Mouse (Mus musculus) central nervous system, embryonic 11.5 days (tissue): ENCODE data around the gene Lim2. TPM values are rescaled to one million over a fixed set of nuclear protein-coding genes. Genes with fewer than 3 reads are reported as not detected.

ENCODE experiments used
- polyA plus RNA-seq: library from polyadenylated mRNA; depleted of rRNA; stranded (reverse); fragments of >200 nt; gene quantifications from 2 replicates; pipeline ENCODE4 v1.2.3, GENCODE M21; 2012; rRNA removed

The Lim2 gene
- polyA plus RNA-seq, result 0.16 TPM in 1 of 2 replicates, not detected in the other

GRCm38 (mm10) chr7:43427406-43427805 is at the start of gene Lim2:
Gene Lim2 (plus strand): TSS chr7:43427670.

GRCm38 (mm10) chr7:43408131-43408553 is 19.3 kb upstream of the Lim2 start, which contains the start of gene Siglecg:
Gene Siglecg (plus strand): TSS chr7:43408204.

GRCm38 (mm10) chr7:43436341-43437255 is 9.1 kb downstream of the Lim2 start, which contains the start of gene Nkg7:
Gene Nkg7 (plus strand): TSS chr7:43437073.

GRCm38 (mm10) chr7:43440482-43440881 is 13.0 kb downstream of the Lim2 start, which contains the start of gene Cldnd2:
Gene Cldnd2 (plus strand): TSS chr7:43440782.

GRCm38 (mm10) chr7:43443917-43444293 is 16.4 kb downstream of the Lim2 start, which contains the start of the genes Etfb and Gm45233:
Gene Etfb (plus strand): TSS chr7:43444083.
Gene Gm45233 (plus strand): TSS chr7:43444128.

GRCm38 (mm10) chr7:43462851-43463250 is 35.4 kb downstream of the Lim2 start, which contains the start of gene Vsig10l:
Gene Vsig10l (plus strand): TSS chr7:43463151.

Other genes with a start within 250 kb of the Lim2 start
- gene Zfp715, start 114.4 kb upstream of the Lim2 start, polyA plus RNA-seq, result 7.7 and 12.3 TPM in 2 replicates
- 0.26 and 0.29 TPM in 2 replicates for gene Siglecf, start 76.3 kb upstream of the Lim2 start, polyA plus RNA-seq
- 0.26 and 0.39 TPM in 2 replicates for gene Siglecg, start 19.5 kb upstream of the Lim2 start, polyA plus RNA-seq
- not detected in 2 replicates for gene Nkg7, start 9.4 kb downstream of the Lim2 start, polyA plus RNA-seq
- not detected in 2 replicates for gene Cldnd2, start 13.1 kb downstream of the Lim2 start, polyA plus RNA-seq
- gene Etfb, start 16.4 kb downstream of the Lim2 start, polyA plus RNA-seq, result 144 and 159 TPM in 2 replicates
- 0.34 and 0.98 TPM in 2 replicates for gene Gm45233, start 16.5 kb downstream of the Lim2 start, polyA plus RNA-seq
- gene Vsig10l, start 35.5 kb downstream of the Lim2 start, polyA plus RNA-seq, result 3.1 and 3.4 TPM in 2 replicates
- 23.5 and 37.8 TPM in 2 replicates for gene Iglon5, start 62.4 kb downstream of the Lim2 start, polyA plus RNA-seq
- gene 4931406B18Rik, start 78.3 kb downstream of the Lim2 start, polyA plus RNA-seq, result not detected in 2 replicates
- 0.83 and 2.2 TPM in 2 replicates for gene Cd33, start 116.8 kb downstream of the Lim2 start, polyA plus RNA-seq
- gene Zfp658, start 134.6 kb downstream of the Lim2 start, polyA plus RNA-seq, result 8.8 TPM in 2 replicates
- gene Zfp719, start 151.9 kb downstream of the Lim2 start, polyA plus RNA-seq, result 5.7 and 8.6 TPM in 2 replicates
- gene Zfp819, start 179.5 kb downstream of the Lim2 start, polyA plus RNA-seq, result 0.60 and 0.61 TPM in 2 replicates
- gene Ceacam18, start 207.0 kb downstream of the Lim2 start, polyA plus RNA-seq, result 0.04 TPM in 1 of 2 replicates, not detected in the other
- gene Siglece, start 232.5 kb downstream of the Lim2 start, polyA plus RNA-seq, result 0.53 and 0.58 TPM in 2 replicates
- gene Ctu1, start 244.3 kb downstream of the Lim2 start, polyA plus RNA-seq, result 12.8 and 13.0 TPM in 2 replicates